Mouse (Mus musculus) ES-Bruce4 (cell line): ENCODE measurements at regions not wholly inside any gene's neighbourhood (a gene's known extent, or its start where the extent isn't known, plus 50 kb on each side); places are given as distances from the start of the nearest gene placed in this dataset.

Experiments
- CTCF ChIP-seq: IDR thresholded peaks from one replicate; pipeline ENCODE4 v1.8.1; 2011; ENCODE audit warnings: low read depth, low read length
- POLR2A ChIP-seq: IDR thresholded peaks from one replicate; pipeline ENCODE4 v1.8.1; 2011; ENCODE audit warnings: low read length; ENCODE audit not compliant: insufficient read depth

GRCm38 (mm10) chr5:54200032-54200431 lies 201.7 kb downstream of the Stim2 start:
- TF ChIP-seq POLR2A (no peak), CTCF (no peak)
